Mouse (Mus musculus) frontal cortex, postnatal 25 days (tissue): Measurements from ENCODE around the gene Adam12.

ENCODE experiments used
- DNase-seq, 2 experiments: peaks; one replicate each; pipeline ENCODE4 v3.0.0; 2022; ENCODE audit warnings: low spot score in 2 of 2

The Adam12 gene

GRCm38 (mm10) chr7:134081307-134082072 is 150.5 kb downstream of the Adam12 start:
- DNase-seq: no peak

DNA sequence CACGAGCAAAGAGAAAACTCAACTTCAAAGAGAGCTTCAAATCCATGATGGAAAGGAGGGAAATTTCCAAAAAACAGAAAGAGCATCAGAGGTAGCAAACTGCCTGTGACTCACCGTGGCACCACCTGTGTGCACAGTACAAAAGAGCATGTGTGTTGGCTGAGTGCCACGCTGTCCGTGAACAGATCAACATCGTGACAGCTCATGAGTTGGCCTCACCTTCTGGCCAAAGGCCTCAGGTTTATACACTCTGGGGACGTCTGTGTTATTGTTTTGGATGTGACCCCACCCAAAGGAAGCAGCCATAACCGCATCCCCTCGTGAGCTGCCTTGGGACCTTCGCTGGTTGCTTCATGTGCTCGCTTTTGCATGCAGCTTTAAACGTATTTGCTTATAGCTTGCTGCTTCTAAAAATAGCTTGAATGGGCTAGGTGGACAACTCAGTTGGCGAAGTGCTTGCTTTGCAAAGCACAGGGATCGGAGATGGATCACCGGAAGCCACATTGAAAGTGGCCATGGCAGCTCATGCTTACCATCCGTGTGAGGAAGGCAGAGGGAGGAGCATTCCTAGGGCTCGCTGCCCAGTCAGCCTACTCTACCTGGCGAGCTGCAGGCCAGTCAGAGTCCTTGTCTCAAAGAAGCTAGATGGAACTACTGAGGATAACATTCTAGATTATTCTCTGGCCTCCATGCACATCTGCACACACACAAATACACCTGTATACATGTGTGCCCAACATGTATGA is 151.8 kb downstream of the Adam12 start:
- DNase-seq: no peak

- DNase-seq: no peak
Observed at GRCm38 (mm10) chr7:134077684-134078083, 154.3 kb downstream of the Adam12 start.

DNA sequence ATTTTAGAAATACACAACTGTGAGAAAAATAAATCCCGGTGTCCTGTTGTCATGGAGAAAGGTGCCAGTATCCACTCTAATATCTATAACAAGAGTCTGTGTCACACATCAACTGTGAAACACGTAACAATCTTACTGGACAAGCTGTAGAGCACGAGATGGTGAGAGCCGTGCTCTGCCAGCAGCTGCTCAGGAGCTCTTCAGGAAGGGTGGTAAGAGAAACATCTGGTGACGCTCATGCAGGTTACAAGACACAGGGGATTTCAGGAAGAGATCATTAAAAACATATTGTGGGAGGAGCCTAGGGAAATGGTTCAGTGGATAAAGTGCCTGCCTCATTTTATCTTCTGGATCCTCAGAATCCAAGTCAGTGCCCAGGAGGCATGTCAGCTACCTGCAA is 158.9 kb downstream of the Adam12 start:
- DNase-seq: no peak

GRCm38 (mm10) chr7:134071153-134071885 is 160.6 kb downstream of the Adam12 start:
- no peak for DNase-seq

DNA sequence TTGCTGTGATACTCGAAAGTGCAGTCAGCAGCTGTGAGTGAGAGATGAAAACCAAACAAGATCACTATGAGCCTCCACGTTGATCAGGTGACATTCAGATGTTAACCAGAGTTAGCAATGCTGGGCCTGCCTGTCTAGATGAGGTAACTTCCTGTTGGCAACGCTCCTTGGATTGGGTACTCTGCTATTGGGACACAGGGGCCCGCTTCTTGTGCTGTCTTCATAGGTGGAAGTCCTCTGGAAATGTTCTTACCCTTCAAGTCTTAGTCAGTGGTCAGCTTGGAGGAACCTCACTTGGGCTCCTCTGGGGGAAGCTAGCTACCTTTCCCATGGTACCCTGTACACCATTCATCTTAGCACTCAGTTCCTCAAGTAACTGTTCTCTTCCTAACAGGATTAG is 169.3 kb downstream of the Adam12 start:
- DNase-seq: no peak

GRCm38 (mm10) chr7:134052486-134052885 is 179.5 kb downstream of the Adam12 start:
- DNase-seq: no peak

- no peak for DNase-seq
Observed at GRCm38 (mm10) chr7:134050371-134050770, 181.6 kb downstream of the Adam12 start.

DNA sequence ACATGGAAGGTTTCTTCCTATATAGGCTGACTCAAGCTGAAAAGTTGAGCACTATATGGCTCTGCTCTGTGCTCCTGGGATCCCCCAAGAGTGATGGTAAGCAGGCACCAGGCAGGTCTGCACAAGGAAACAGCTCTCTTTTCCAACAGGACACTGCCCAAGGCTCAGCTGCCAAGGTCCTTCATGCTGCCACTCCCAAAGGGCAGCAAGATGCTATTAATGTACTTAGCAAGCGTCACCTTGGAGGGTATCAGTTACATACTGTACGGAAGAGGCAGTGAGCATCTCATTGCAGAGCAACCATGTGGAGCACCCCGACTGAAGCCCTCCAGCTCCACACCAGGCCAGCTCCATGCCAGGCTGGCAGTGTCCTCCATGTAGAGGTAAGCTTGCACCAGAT is 185.6 kb downstream of the Adam12 start:
- DNase-seq: no peak

DNA sequence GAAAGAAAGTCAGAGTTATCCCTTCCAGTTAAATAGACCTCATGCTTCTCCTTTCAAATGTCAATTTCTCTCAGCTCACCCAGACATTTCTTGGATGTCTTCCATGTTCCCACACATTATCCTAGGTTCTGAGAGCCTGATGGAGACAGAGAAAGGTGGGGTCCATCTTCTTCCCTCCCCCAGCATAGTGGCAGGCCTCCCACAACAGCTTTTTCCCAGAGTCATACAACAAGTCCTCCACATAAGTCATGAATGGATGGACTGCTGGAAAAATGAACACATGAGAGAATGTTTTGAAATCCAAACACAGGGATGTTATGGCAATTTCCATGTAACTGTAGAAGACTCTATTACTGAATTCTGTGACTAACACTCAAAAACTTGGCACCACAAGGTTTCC is 188.4 kb downstream of the Adam12 start:
- DNase-seq: no peak

DNA sequence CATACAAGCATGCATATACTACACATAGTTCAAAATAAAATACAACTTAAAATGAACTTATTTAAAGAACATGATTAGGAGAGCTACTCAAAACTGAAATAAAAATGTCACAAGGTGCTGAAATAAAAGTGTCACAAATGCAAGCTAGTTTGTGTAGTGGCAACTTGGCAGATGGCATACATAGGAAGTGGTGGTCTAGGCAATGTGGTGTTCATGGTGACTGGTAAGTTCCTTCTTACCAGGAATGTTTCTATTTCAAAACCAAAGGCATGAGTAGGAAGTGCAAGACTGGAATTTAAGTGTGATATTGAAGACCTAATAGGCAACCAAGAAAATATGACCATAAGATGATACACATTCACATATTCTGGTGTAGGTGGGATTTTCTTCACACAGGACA is 189.3 kb downstream of the Adam12 start:
- no peak for DNase-seq

DNA sequence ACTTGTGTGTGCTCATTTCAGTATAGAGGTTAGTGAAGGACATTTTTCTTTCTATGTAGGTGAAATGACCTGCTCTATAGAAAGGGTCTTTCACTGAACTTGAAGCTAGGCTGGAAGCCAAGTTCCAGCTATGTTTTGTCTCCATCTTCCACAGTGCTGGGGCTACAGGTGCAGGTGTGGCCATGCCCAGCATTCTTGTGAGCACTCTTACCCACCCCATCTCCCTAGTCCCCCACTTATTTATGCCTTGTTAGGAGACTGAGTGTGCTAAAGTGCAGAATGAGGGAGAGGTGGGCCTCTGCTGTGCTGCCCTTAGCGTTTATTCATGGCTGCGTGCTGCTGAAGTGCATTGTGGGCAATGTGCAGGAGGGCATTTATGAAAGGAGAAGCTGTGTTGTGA is 198.0 kb downstream of the Adam12 start:
- no peak for DNase-seq

GRCm38 (mm10) chr7:134032959-134033366 is 199.0 kb downstream of the Adam12 start:
- no peak for DNase-seq

DNA sequence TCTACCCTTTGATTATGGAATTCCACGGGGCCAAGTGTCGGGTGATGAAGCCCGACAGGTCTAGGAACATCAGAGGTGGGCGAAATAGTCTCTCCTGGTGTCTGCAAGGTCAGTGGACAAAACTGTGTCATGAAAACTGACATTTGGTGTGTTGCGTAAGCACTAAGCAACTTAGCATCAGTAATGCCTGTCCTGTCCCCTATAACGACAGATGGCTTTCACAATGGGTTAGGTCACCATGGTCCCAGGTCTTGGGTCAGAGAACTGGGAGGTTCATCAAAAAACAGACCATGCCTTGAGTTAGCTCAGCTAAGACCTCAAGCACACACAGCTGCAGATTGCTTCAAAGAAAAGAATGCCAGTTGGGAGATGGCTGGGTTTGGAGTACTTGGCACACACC is 200.2 kb downstream of the Adam12 start:
- no peak for DNase-seq

GRCm38 (mm10) chr7:134031256-134031655 is 200.7 kb downstream of the Adam12 start:
- no peak for DNase-seq

DNA sequence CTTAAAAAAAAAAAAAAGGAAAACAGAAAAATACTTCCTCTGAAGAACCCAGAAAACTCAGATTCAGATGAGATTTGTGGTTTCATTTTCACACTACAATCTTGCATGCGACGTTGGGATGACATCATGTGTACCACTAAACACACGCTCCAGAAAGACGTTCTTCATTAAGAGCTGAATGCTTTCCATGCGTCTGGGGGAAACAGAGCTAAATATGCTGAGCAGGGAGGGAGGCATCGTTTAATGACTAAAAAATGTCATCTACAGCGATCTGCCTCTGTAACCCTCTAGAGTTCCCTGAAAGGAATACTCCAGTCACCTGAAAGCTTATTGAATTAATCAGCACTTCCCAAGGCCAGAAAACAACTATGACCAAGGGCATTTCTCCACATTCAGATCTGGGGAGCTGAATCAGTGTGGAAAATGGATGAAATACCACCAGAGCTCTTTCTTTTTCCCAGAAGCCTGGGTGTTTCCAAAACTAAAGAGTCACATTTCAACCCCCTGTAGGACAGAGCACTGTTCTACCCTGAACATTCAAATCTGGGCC is 203.6 kb downstream of the Adam12 start:
- no peak for DNase-seq

GRCm38 (mm10) chr7:134027020-134027415 is 204.9 kb downstream of the Adam12 start:
- no peak for DNase-seq

- DNase-seq: peak; percentile 12 to 16
Observed at GRCm38 (mm10) chr7:134026200-134027019, 205.5 kb downstream of the Adam12 start.

- DNase-seq: no peak
Observed at GRCm38 (mm10) chr7:134022157-134022885, 209.6 kb downstream of the Adam12 start.

DNA sequence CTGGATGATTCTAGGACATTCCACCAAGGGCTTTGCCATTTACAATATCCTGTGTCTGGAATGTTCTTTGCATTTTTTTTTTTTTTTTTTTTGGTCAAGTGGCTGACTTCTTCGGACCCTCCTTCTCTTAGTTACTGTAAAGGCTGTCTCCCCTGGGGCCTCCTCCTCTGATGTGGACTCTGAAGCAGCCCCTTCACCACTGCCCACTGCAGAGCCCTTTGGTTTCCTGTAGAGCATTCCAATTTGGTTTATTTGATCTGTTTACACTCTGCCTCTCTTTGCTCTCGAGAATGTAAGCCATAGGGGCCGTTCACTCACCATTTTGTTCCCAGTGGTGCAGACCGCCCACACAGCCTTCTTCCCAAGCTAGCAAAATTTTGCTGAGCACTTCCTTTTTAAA is 216.7 kb downstream of the Adam12 start:
- no peak for DNase-seq

DNA sequence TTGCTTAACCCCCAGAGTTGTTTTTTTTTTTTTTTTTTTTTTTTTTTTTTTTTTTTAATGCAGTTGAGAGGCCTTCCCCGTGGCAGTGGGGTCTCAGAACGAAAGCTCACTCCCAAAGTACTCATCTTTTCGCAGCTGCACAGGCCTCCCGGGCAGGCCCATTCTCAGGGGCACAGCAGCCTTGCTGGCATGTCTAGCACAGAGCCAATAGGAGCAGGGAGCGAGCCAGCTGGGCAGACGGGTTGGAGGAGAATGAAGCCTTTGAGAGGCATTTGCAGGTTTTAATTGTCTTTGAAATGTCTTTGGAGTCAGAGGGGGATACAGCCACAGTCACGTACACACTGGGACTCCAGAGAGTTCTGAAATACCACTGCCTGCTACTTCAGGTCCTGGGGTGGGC is 217.2 kb downstream of the Adam12 start:
- DNase-seq: no peak
